Mouse (Mus musculus): ENCODE measurements around the gene Tenm3.

The Tenm3 gene

GRCm38 (mm10) chr8:48527418-48527817 is 316.3 kb downstream of the Tenm3 start:
- CTCF ChIA-PET, result no interaction called here
- POLR2A ChIA-PET, result no interaction called here

GRCm38 (mm10) chr8:48522536-48523123 is 321.1 kb downstream of the Tenm3 start:
- ChIA-PET CTCF (no interaction called here), POLR2A (no interaction called here)

- POLR2A ChIA-PET, result no interaction called here
- CTCF ChIA-PET, result no interaction called here
Measured at GRCm38 (mm10) chr8:48522004-48522403, 321.7 kb downstream of the Tenm3 start.

- ChIA-PET CTCF (no interaction called here), POLR2A (interaction anchor here in 1 of 4 experiments (1.1 kb wide), 1 partner anchor 22 kb away, joined by 3 read pairs; no protein-coding TSS in a partner anchor)
Measured at GRCm38 (mm10) chr8:48517431-48517830, 326.3 kb downstream of the Tenm3 start.

- POLR2A ChIA-PET, result no interaction called here
- CTCF ChIA-PET, result no interaction called here
Measured at GRCm38 (mm10) chr8:48514230-48514629, 329.5 kb downstream of the Tenm3 start.

- CTCF ChIA-PET, result no interaction called here
Measured at GRCm38 (mm10) chr8:48513801-48514200, 329.9 kb downstream of the Tenm3 start.

GRCm38 (mm10) chr8:48511546-48511945 is 332.2 kb downstream of the Tenm3 start:
- CTCF ChIA-PET, result interaction anchor here in 1 of 4 experiments (0.6 kb wide), 1 partner anchor 174 kb away, joined by 5 read pairs; no protein-coding TSS in a partner anchor

More at GRCm38 (mm10) chr8:48513801-48514200, 329.9 kb downstream of the Tenm3 start:
- POLR2A ChIA-PET, result no interaction called here

GRCm38 (mm10) chr8:48511137-48511536 is 332.6 kb downstream of the Tenm3 start:
- CTCF ChIA-PET, result interaction anchor here in 1 of 4 experiments (0.6 kb wide), 1 partner anchor 174 kb away, joined by 5 read pairs; no protein-coding TSS in a partner anchor
- POLR2A ChIA-PET, result interaction anchor here in 2 of 4 experiments (0.5 to 1.0 kb wide), 3 partner anchors 8 to 68 kb away, joined by 3 read pairs; no protein-coding TSS in a partner anchor

More at GRCm38 (mm10) chr8:48511546-48511945, 332.2 kb downstream of the Tenm3 start:
- POLR2A ChIA-PET, result interaction anchor here in 2 of 4 experiments (0.6 to 1.0 kb wide), 2 partner anchors 30 to 67 kb away, joined by 3 read pairs; no protein-coding TSS in a partner anchor

GRCm38 (mm10) chr8:48508641-48509599 is 334.8 kb downstream of the Tenm3 start:
- ChIA-PET POLR2A (interaction anchor here in 1 of 4 experiments (1.0 to 1.5 kb wide), 3 partner anchors 10 to 24 kb away, joined by 3 to 4 read pairs (median 3); no protein-coding TSS in a partner anchor), CTCF (interaction anchor here in 1 of 4 experiments (0.7 kb wide), 1 partner anchor 894 kb away, joined by 3 read pairs; no protein-coding TSS in a partner anchor)

- ChIA-PET POLR2A (interaction anchor here in 1 of 4 experiments (1.0 to 1.5 kb wide), 3 partner anchors 9 to 23 kb away, joined by 3 to 4 read pairs (median 3); no protein-coding TSS in a partner anchor), CTCF (no interaction called here)
Measured at GRCm38 (mm10) chr8:48507719-48508501, 335.8 kb downstream of the Tenm3 start.

- POLR2A ChIA-PET, result no interaction called here
- CTCF ChIA-PET, result no interaction called here
Measured at GRCm38 (mm10) chr8:48492491-48492890, 351.3 kb downstream of the Tenm3 start.

- ChIA-PET CTCF (no interaction called here), POLR2A (interaction anchor here in 1 of 4 experiments (1.2 kb wide), 1 partner anchor 36 kb away, joined by 3 read pairs; no protein-coding TSS in a partner anchor)
Measured at GRCm38 (mm10) chr8:48490635-48491165, 353.1 kb downstream of the Tenm3 start.

GRCm38 (mm10) chr8:48489936-48490634 is 353.7 kb downstream of the Tenm3 start:
- POLR2A ChIA-PET, result no interaction called here
- CTCF ChIA-PET, result no interaction called here

GRCm38 (mm10) chr8:48489417-48489816 is 354.3 kb downstream of the Tenm3 start:
- ChIA-PET CTCF (no interaction called here), POLR2A (no interaction called here)

GRCm38 (mm10) chr8:48488809-48489208 is 354.9 kb downstream of the Tenm3 start:
- CTCF ChIA-PET, result no interaction called here
- POLR2A ChIA-PET, result no interaction called here

GRCm38 (mm10) chr8:48484143-48484542 is 359.6 kb downstream of the Tenm3 start:
- POLR2A ChIA-PET, result interaction anchor here in 1 of 4 experiments (1.4 kb wide), 1 partner anchor 19 kb away, joined by 3 read pairs; no protein-coding TSS in a partner anchor
- CTCF ChIA-PET, result no interaction called here

- POLR2A ChIA-PET, result interaction anchor here in 3 of 4 experiments (0.6 to 1.6 kb wide), 3 partner anchors 14 to 62 kb away, joined by 3 read pairs; no protein-coding TSS in a partner anchor
- CTCF ChIA-PET, result interaction anchor here (0.5 to 1.2 kb wide), 11 partner anchors 14 to 1311 kb away, joined by 3 to 11 read pairs (median 3); no protein-coding TSS in a partner anchor
Measured at GRCm38 (mm10) chr8:48481709-48482671, 361.8 kb downstream of the Tenm3 start.

Data from embryonic stem cell, embryonic (primary cell).